ENCODE assay signal across 12 mouse cellular contexts in genomic region chr4:102517653-102518052, GRCm38 (mm10).
A peak's percentile ranks its signal among the peaks of the same experiment; 100 is the strongest.
DNase-seq lines count a peak whose midpoint lies in the region; ATAC-seq and TF ChIP-seq lines count a peak whose summit lies in the region.
"Had no signal": no experiment of that assay in that cellular context is flagged by ENCODE, and none has a peak within 500 bp of the region (broad histone marks: within the 10 kb centered on the region; RNA-seq: fewer than 3 reads in every experiment).

No protein-coding gene starts in this region.

- DNase-seq in heart, adult 8-10 months (ENCODE audit: low spot score), result no peak
- DNase-seq in spleen, adult 2 months (ENCODE audit: low read depth in 1 of 2, low spot score in 2 of 2), result no peak
- DNase-seq in spleen, adult 12 weeks (ENCODE audit: low spot score), result no peak
- peak; percentile 35 for DNase-seq in splenic B cell, adult 2 months (ENCODE audit: low read depth, low spot score)
- no peak for DNase-seq in left cerebral cortex, adult 2 months (ENCODE audit: extremely low spot score in 1 of 2, low spot score in 2 of 2)
- DNase-seq in limb, embryonic 10.5 days (ENCODE audit: low spot score), result no peak
- DNase-seq: cerebellum, adult 9-11 months had no signal

- no peak overlapping the region for H3K9ac ChIP-seq in heart, embryonic 12.5 days
- no peak overlapping the region for H3K9ac ChIP-seq in liver, embryonic 16.5 days (ENCODE audit: low read depth, low read length)
- H3K9ac ChIP-seq: forebrain, embryonic 13.5 days; liver, embryonic 14.5 days; midbrain, embryonic 12.5 days had no signal

- TF ChIP-seq CTCF in spleen, adult 2 months (IDR thresholded peaks at IDR 0.05; ENCODE audit: extremely low read depth, insufficient read depth, insufficient read length, insufficient replicate concordance), result no peak
- TF ChIP-seq CTCF in left cerebral cortex, adult 2 months (IDR thresholded peaks at IDR 0.05), result no peak

- H3K4me1 ChIP-seq in heart, embryonic 12.5 days (replicated peaks), result peaks cover 20% of the 10 kb centered on the region
- peaks cover 43% of the 10 kb centered on the region for H3K4me1 ChIP-seq in spleen, adult 2 months (ENCODE audit: control insufficient read depth, insufficient read depth, insufficient read length)
- no peaks in the 10 kb centered on the region for H3K4me1 ChIP-seq in liver, embryonic 16.5 days (ENCODE audit: control insufficient read depth, low read depth, low read length)
- H3K4me1 ChIP-seq in limb, embryonic 10.5 days, result no peaks in the 10 kb centered on the region

- H3K4me2 ChIP-seq in heart, embryonic 12.5 days, result no peak overlapping the region
- no peak overlapping the region for H3K4me2 ChIP-seq in liver, embryonic 16.5 days (ENCODE audit: low read depth, low read length)
- H3K4me2 ChIP-seq: forebrain, embryonic 13.5 days; midbrain, embryonic 12.5 days had no signal

- ATAC-seq in heart, embryonic 12.5 days (ENCODE audit: insufficient number of reproducible peaks, low FRiP score), result no peak
- no peak for ATAC-seq in liver, embryonic 16.5 days (ENCODE audit: low read depth)
- ATAC-seq: forebrain, embryonic 13.5 days had no signal

- H3K36me3 ChIP-seq in heart, embryonic 12.5 days, result no peaks in the 10 kb centered on the region
- H3K36me3 ChIP-seq in spleen, adult 2 months (ENCODE audit: control insufficient read depth, insufficient read depth, low read length), result no peaks in the 10 kb centered on the region
- no peaks in the 10 kb centered on the region for H3K36me3 ChIP-seq in liver, embryonic 16.5 days (ENCODE audit: control insufficient read depth, insufficient read depth)
- H3K36me3 ChIP-seq in splenic B cell, adult 2 months (ENCODE audit: control insufficient read depth, insufficient read depth, low read length, poor library complexity, severe bottlenecking), result no peaks in the 10 kb centered on the region
- H3K36me3 ChIP-seq in limb, embryonic 10.5 days, result no peaks in the 10 kb centered on the region
- H3K36me3 ChIP-seq: midbrain, embryonic 12.5 days had no signal

- 65% methylated on average over 2 of the region's 2 CpGs for WGBS in heart, embryonic 12.5 days
- 7% methylated on average over 2 of the region's 2 CpGs for WGBS in spleen, adult 2 months
- 19% methylated on average over 2 of the region's 2 CpGs for WGBS in liver, embryonic 16.5 days (ENCODE audit: insufficient replicate concordance)
- 66% methylated on average over 2 of the region's 2 CpGs for WGBS in limb, embryonic 10.5 days

- H3K27ac ChIP-seq in heart, embryonic 12.5 days (ENCODE audit: poor library complexity, severe bottlenecking), result peak overlapping the region; percentile 25; the same call in 1 of the 2 replicates
- H3K27ac ChIP-seq in spleen, adult 2 months (ENCODE audit: insufficient read depth, low read length), result peak overlapping the region; percentile 92
- H3K27ac ChIP-seq in liver, embryonic 16.5 days (ENCODE audit: low read length), result peak overlapping the region; percentile 42
- no peak overlapping the region for H3K27ac ChIP-seq in left cerebral cortex, adult 2 months
- H3K27ac ChIP-seq in limb, embryonic 10.5 days, result no peak overlapping the region
- H3K27ac ChIP-seq: forebrain, embryonic 13.5 days; liver, embryonic 14.5 days; midbrain, embryonic 12.5 days had no signal

- no peak overlapping the region for H3K4me3 ChIP-seq in heart, embryonic 12.5 days
- H3K4me3 ChIP-seq in spleen, adult 2 months (ENCODE audit: extremely low read depth, insufficient read depth, insufficient read length), result no peak overlapping the region
- H3K4me3 ChIP-seq in liver, embryonic 16.5 days (ENCODE audit: low read depth, low read length), result no peak overlapping the region
- no peak overlapping the region for H3K4me3 ChIP-seq in left cerebral cortex, adult 2 months
- H3K4me3 ChIP-seq in limb, embryonic 10.5 days, result no peak overlapping the region
- H3K4me3 ChIP-seq: forebrain, embryonic 13.5 days; midbrain, embryonic 12.5 days had no signal

- TF ChIP-seq POLR2A in spleen, adult 2 months (IDR thresholded peaks at IDR 0.05; ENCODE audit: low read depth, low read length), result no peak

- intact Hi-C loops in left cerebral cortex, adult 2 months (cut with DNase I), result no loop called here

- no peaks in the 10 kb centered on the region for H3K9me3 ChIP-seq in heart, embryonic 12.5 days (replicated peaks)
- no peaks in the 10 kb centered on the region for H3K9me3 ChIP-seq in liver, embryonic 16.5 days (replicated peaks; ENCODE audit: control insufficient read depth, low read length)
- no peaks in the 10 kb centered on the region for H3K9me3 ChIP-seq in limb, embryonic 10.5 days (replicated peaks)
- H3K9me3 ChIP-seq: forebrain, embryonic 13.5 days; midbrain, embryonic 12.5 days had no signal

- no peaks in the 10 kb centered on the region for H3K27me3 ChIP-seq in heart, embryonic 12.5 days (replicated peaks)
- no peaks in the 10 kb centered on the region for H3K27me3 ChIP-seq in spleen, adult 2 months (ENCODE audit: control insufficient read depth, insufficient read depth, low read length)
- H3K27me3 ChIP-seq in liver, embryonic 16.5 days (ENCODE audit: control insufficient read depth, insufficient read depth, low read depth, low read length), result no peaks in the 10 kb centered on the region
- no peaks in the 10 kb centered on the region for H3K27me3 ChIP-seq in splenic B cell, adult 2 months (ENCODE audit: control insufficient read depth, insufficient read depth, low read length, poor library complexity, severe bottlenecking)
- H3K27me3 ChIP-seq in limb, embryonic 10.5 days (ENCODE audit: low read depth, poor library complexity, severe bottlenecking), result no peaks in the 10 kb centered on the region

Comparison
In these comparisons a context has a peak if more than half of its experiments do, and no peak if none do; other contexts are left out.
1. H3K27ac ChIP-seq: peak in heart, embryonic 12.5 days (single experiment), spleen, adult 2 months (single experiment) and liver, embryonic 16.5 days (single experiment); none in left cerebral cortex, adult 2 months (single experiment) and limb, embryonic 10.5 days (single experiment).